Mouse (Mus musculus) forebrain, embryonic 11.5 days (tissue): ENCODE measurements at regions not wholly inside any gene's neighbourhood (a gene's known extent, or its start where the extent isn't known, plus 50 kb on each side); places are given as distances from the start of the nearest gene placed in this dataset.

Source experiments
- ATAC-seq: fragments of 200-750 bp; cut with Nextera tagmentation; replicated peaks from 2 replicates; pipeline ENCODE4 v1.8.0; 2017; ENCODE audit warnings: moderate TSS enrichment; ENCODE audit not compliant: low FRiP score
- DNase-seq: peaks from one replicate; pipeline ENCODE4 v3.0.0-alpha.2; 2017; ENCODE audit warnings: low spot score
- H3K27ac ChIP-seq: fragments of 300-500 bp; sonication (generic); 2 replicates; pipeline ENCODE4 v1.5.1; 2014; ENCODE audit warnings: low read depth, low read length
- H3K27me3 ChIP-seq: fragments of 300-500 bp; sonication (generic); 2 replicates; pipeline ENCODE4 v1.6.1; 2014; ENCODE audit warnings: mild to moderate bottlenecking, low read length, mixed read lengths; ENCODE audit not compliant: control insufficient read depth, insufficient read depth
- H3K36me3 ChIP-seq: fragments of 300-500 bp; sonication (generic); 2 replicates; pipeline ENCODE4 v1.6.1; 2014; ENCODE audit warnings: mild to moderate bottlenecking, low read length, moderate library complexity, mixed read lengths; ENCODE audit not compliant: control insufficient read depth, insufficient read depth
- H3K4me1 ChIP-seq: fragments of 300-500 bp; sonication (generic); replicated peaks from 2 replicates; pipeline ENCODE4 v1.6.1; 2014; ENCODE audit warnings: low read length, mixed read lengths; ENCODE audit not compliant: control insufficient read depth, insufficient read depth
- H3K4me2 ChIP-seq: fragments of 300-500 bp; sonication (generic); 2 replicates; pipeline ENCODE4 v1.6.1; 2014; ENCODE audit warnings: low read depth, mild to moderate bottlenecking, low read length, moderate library complexity, mixed read lengths; ENCODE audit not compliant: severe bottlenecking
- H3K4me3 ChIP-seq: fragments of 300-500 bp; sonication (generic); 2 replicates; pipeline ENCODE4 v1.5.1; 2014; ENCODE audit warnings: low read depth, low read length
- H3K9ac ChIP-seq: fragments of 300-500 bp; sonication (generic); 2 replicates; pipeline ENCODE4 v1.6.1; 2014; ENCODE audit warnings: low read length
- H3K9me3 ChIP-seq: fragments of 300-500 bp; sonication (generic); 2 replicates; pipeline ENCODE4 v1.6.1; 2016; ENCODE audit warnings: low read length, mixed read lengths; ENCODE audit not compliant: control insufficient read depth
- WGBS: fragments of 180-500 bp; shearing (Covaris S2); extraction: QIAGEN DNeasy Blood & Tissue Kit; methylation state at CpG from one replicate; pipeline ENCODE4 v1.1.7; 2014; 5-methylcytosine and 5-hydroxymethylcytosine counted together

GRCm38 (mm10) chr9:83326437-83327086, 114.4 kb downstream of the Lca5 start:
- whole genome bisulfite sequencing = 57% methylated on average over 7 of the region's 7 CpGs
- Histone ChIP-seq H3K9me3 (no peaks in the 10 kb centered on the region), H3K4me3 (no peak overlapping the region), H3K27ac (no peak overlapping the region), H3K36me3 (no peaks in the 10 kb centered on the region), H3K4me2 (no peak overlapping the region), H3K9ac (no peak overlapping the region), H3K27me3 (no peaks in the 10 kb centered on the region), H3K4me1 (no peaks in the 10 kb centered on the region; the same call in 1 of the 2 replicates)
- ATAC-seq = no peak
- DNase-seq = no peak

- H3K4me1 ChIP-seq = no peaks in the 10 kb centered on the region; the same call in 1 of the 2 replicates
- no peaks in the 10 kb centered on the region for H3K9me3 ChIP-seq
- ATAC-seq (peak; percentile 55; the same call in 1 of the 2 replicates), DNase-seq (peak; percentile 57)
- H3K9ac ChIP-seq = no peak overlapping the region
- H3K27me3 ChIP-seq = no peaks in the 10 kb centered on the region
- H3K36me3 ChIP-seq = no peaks in the 10 kb centered on the region
- 18% methylated on average over 6 of the region's 6 CpGs for WGBS
- no peak overlapping the region for H3K4me3 ChIP-seq
- no peak overlapping the region for H3K4me2 ChIP-seq
- H3K27ac ChIP-seq = no peak overlapping the region
Observed at GRCm38 (mm10) chr9:83325910-83326309, 115.0 kb downstream of the Lca5 start.

- DNase-seq (no peak), ATAC-seq (no peak)
- Histone ChIP-seq H3K4me2 (no peak overlapping the region), H3K4me1 (no peaks in the 10 kb centered on the region; the same call in 1 of the 2 replicates), H3K4me3 (no peak overlapping the region), H3K9me3 (no peaks in the 10 kb centered on the region), H3K36me3 (no peaks in the 10 kb centered on the region), H3K27me3 (no peaks in the 10 kb centered on the region), H3K27ac (no peak overlapping the region), H3K9ac (no peak overlapping the region)
- 83% methylated on average over 3 of the region's 3 CpGs for WGBS
Observed at GRCm38 (mm10) chr9:83324336-83324735, 116.6 kb downstream of the Lca5 start.

- Histone ChIP-seq H3K27ac (no peak overlapping the region), H3K4me2 (no peak overlapping the region), H3K27me3 (no peaks in the 10 kb centered on the region), H3K36me3 (no peaks in the 10 kb centered on the region), H3K9ac (no peak overlapping the region), H3K9me3 (no peaks in the 10 kb centered on the region), H3K4me3 (no peak overlapping the region), H3K4me1 (no peaks in the 10 kb centered on the region; the same call in 1 of the 2 replicates)
- WGBS = 90% methylated on average over 8 of the region's 8 CpGs
- DNase-seq = no peak
- no peak for ATAC-seq
Observed at GRCm38 (mm10) chr9:83322991-83323583, 117.8 kb downstream of the Lca5 start.

DNA sequence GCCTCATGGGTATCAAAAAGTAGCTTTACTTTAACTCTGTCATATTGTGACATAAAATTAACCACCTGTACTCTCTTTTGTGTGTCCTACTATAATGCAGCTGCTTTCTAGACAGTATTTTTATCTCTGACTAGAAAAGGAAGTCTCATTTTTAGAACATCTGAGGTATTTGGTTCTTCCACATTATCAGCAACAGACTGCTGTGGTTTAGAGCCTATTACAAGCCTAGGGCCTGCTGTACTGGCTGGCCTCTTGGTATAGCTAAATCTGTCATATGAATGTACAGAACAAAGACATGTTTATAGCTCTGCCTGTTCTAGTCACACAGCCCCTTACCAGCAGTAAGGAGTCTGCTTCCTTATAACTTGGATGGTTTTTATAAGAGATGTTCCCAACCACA, 119.1 kb downstream of the Lca5 start:
- DNase-seq (no peak), ATAC-seq (no peak)
- H3K9me3 ChIP-seq = no peaks in the 10 kb centered on the region
- H3K4me2 ChIP-seq = no peak overlapping the region
- no peak overlapping the region for H3K27ac ChIP-seq
- no peaks in the 10 kb centered on the region for H3K27me3 ChIP-seq
- no peak overlapping the region for H3K9ac ChIP-seq
- no peaks in the 10 kb centered on the region; the same call in 1 of the 2 replicates for H3K4me1 ChIP-seq
- no peak overlapping the region for H3K4me3 ChIP-seq
- H3K36me3 ChIP-seq = no peaks in the 10 kb centered on the region

DNA sequence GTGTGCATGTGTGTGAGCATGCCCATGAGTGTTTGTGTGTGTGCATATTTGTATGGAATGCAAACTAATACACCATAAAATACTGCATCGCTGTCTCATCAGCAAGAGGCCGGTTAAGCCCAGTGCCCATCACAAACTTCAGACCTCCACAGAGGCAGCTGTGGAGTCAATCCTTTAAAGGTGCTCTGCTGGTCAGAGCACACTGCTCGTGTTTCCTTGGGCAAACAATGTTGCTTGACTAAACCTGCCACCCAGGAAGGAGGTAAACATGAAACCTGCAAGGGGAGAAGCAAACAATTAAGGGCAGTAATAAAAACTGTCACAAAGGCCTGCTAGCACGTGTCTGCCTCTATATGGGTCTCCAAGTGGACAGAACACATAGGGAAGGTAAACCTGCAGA, 120.1 kb downstream of the Lca5 start:
- no peak overlapping the region for H3K27ac ChIP-seq
- no peak for ATAC-seq
- no peaks in the 10 kb centered on the region for H3K36me3 ChIP-seq
- no peak overlapping the region for H3K9ac ChIP-seq
- H3K4me1 ChIP-seq = no peaks in the 10 kb centered on the region; the same call in 1 of the 2 replicates
- no peak overlapping the region for H3K4me3 ChIP-seq
- DNase-seq = no peak
- H3K27me3 ChIP-seq = no peaks in the 10 kb centered on the region
- H3K9me3 ChIP-seq = no peaks in the 10 kb centered on the region
- H3K4me2 ChIP-seq = no peak overlapping the region
- 57% methylated on average over 4 of the region's 4 CpGs for WGBS

- no peak overlapping the region for H3K4me2 ChIP-seq
- WGBS = 78% methylated on average over 2 of the region's 2 CpGs
Observed at GRCm38 (mm10) chr9:83316818-83317162, 124.1 kb downstream of the Lca5 start.

GRCm38 (mm10) chr9:83315941-83316817, 124.7 kb downstream of the Lca5 start:
- Histone ChIP-seq H3K9ac (no peak overlapping the region), H3K27ac (no peak overlapping the region), H3K4me2 (no peak overlapping the region), H3K9me3 (no peaks in the 10 kb centered on the region), H3K36me3 (no peaks in the 10 kb centered on the region), H3K4me3 (no peak overlapping the region), H3K4me1 (no peaks in the 10 kb centered on the region), H3K27me3 (no peaks in the 10 kb centered on the region)
- 74% methylated on average over 10 of the region's 10 CpGs for WGBS
- ATAC-seq = no peak
- no peak for DNase-seq

More at GRCm38 (mm10) chr9:83316818-83317162, 124.1 kb downstream of the Lca5 start:
- Histone ChIP-seq H3K36me3 (no peaks in the 10 kb centered on the region), H3K4me3 (no peak overlapping the region), H3K27me3 (no peaks in the 10 kb centered on the region), H3K27ac (no peak overlapping the region), H3K9ac (no peak overlapping the region), H3K4me1 (no peaks in the 10 kb centered on the region), H3K9me3 (no peaks in the 10 kb centered on the region)
- ATAC-seq = no peak
- no peak for DNase-seq
